Mouse (Mus musculus) cerebellum, adult 11 months (tissue): Measurements from ENCODE around the gene Nhej1.
A peak's percentile ranks its signal among the peaks of the same experiment; 100 is the strongest.

Experiments
- DNase-seq: peaks from one replicate; pipeline ENCODE4 v3.0.0; 2022

The Nhej1 gene

DNA sequence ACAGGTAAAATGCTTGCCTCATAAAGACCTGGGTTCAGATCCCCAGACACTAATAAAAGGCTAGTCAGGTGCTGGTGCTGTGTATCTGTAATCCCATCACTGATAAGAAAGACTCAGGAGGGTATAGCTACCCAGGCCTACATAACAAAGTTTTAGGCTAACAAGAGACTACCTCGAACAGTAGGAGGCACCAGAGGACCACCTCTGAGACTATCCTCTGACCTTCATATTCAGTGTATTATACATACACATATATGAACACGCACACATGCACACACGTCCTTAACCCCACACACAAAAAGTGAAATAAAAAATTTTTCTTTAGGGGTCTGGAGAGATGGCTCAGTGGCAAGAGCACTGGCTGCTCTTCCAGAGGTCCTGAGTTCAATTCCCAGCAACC, 2.8 kb downstream of the Nhej1 start:
- no peak for DNase-seq

- DNase-seq, result no peak
These were observed 72.9 kb downstream of the Nhej1 start for GRCm38 (mm10) chr1:75052091-75052490.

- DNase-seq, result no peak
These were observed 73.6 kb downstream of the Nhej1 start for GRCm38 (mm10) chr1:75051428-75051827.

GRCm38 (mm10) chr1:75048571-75048970, 76.4 kb downstream of the Nhej1 start:
- DNase-seq, result no peak

GRCm38 (mm10) chr1:75048041-75048440, 77.0 kb downstream of the Nhej1 start:
- DNase-seq, result no peak

- no peak for DNase-seq
These were observed 84.6 kb downstream of the Nhej1 start for GRCm38 (mm10) chr1:75040429-75040828.

- no peak for DNase-seq
These were observed 93.0 kb downstream of the Nhej1 start for GRCm38 (mm10) chr1:75032041-75032440.

- DNase-seq, result no peak
These were observed 97.8 kb downstream of the Nhej1 start for GRCm38 (mm10) chr1:75027061-75027779.

DNA sequence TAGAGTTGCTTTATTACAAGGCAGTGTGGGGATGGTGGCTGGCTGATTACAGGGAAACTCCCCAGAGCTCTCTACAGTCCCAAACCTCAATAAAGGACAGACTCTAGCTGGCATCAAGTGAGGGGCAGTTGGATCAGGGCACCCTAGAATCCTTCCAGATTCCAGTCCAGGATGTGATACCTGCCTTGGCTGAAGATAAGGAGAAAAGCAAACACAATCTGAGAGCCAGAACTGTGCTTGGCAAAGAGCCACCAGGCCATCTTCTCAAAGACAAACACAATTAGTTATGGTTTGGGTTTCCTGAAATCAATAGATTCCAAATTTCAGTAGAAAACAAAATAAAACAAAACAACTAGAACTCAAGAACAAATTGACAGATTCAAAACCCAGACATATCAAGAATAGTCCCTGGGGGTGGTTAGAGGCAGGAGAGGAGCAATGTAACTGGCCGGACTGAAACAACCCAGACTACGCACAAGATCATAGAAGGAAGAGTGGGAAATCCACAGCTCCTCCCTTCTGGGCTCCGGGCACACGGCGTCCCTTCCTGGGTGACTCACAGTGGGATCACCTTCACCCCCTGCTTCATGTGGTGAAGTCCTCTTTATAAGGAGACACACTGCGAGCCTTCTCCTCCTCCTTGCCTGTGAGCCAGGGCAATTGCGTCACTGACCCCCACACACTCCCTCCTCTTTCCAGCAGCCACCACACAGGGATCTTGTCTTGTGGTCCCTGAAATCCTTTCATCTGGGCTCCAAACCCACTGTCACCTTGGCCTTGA, 100.4 kb downstream of the Nhej1 start:
- DNase-seq, result no peak

DNA sequence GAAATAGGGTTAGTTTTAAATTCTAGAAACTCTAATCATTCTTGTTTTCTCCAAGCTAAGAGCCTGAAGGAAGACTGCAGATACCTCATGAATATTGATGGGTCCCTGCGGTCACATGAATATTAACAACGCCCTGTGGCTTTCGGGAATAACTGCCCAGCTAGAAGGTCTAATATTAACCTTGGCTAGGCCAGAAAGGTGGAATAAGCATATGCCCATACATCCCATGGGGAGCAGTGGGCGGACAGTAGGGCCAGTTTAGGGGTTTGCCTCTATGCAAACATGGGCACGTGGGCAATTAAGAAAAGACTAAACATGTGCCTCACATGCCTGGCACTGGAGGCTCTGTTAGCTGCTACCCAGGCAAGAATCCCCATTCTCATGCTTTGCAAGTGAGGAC, 102.8 kb downstream of the Nhej1 start:
- DNase-seq, result no peak

GRCm38 (mm10) chr1:75016846-75017245, 108.2 kb downstream of the Nhej1 start:
- DNase-seq, result peak; percentile 65

- no peak for DNase-seq
These were observed 109.3 kb downstream of the Nhej1 start for GRCm38 (mm10) chr1:75015551-75016265.

DNA sequence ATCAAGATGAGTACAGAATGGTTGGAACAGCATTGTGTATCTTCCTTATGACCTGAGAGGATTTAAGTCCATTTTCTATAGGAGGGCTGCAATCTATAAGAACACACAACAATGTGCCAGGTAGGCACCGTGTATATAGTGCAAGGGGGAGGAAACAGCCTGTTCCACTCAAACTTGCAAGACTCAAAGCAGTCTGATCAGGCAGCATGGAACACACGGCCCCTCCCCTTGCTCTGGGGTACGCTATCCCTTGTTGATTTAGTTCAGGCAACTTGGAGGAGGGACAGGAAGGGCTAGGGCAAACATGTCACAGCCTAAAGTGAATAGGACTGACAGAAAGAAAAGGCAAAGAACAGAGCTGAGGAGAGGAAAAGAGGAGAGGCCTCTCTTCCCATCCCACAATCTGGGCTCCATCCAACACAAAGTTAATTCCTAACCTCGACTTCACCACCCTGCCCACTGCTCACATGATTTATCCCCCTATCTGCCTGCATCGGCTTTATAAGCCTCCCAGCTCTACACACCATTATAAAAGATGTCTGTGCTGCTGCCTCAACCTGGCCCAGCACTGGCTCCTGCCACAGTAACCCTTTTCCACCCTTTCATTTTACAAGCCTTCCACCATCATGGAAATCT, 110.7 kb downstream of the Nhej1 start:
- DNase-seq, result no peak

- no peak for DNase-seq
These were observed 114.2 kb downstream of the Nhej1 start for GRCm38 (mm10) chr1:75010817-75011216.

DNA sequence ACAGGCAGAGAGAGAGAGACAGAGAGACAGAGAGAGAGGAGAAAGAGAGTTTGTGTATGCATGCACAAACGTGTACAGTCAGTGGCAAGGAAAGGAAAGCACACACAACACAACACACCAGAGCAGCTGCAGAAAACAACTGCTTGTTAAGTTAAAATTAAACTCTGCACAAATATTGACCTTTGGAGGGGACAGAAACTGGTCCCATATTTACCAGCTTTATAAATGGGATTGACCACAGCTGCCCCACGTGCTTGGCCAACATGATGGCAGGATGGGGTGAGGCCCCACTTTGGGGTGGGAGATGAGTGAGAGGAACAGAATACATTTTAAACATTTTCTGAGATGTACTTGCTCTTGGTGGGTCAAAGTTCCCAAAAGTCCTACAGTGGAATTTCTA, 114.8 kb downstream of the Nhej1 start:
- DNase-seq, result no peak

GRCm38 (mm10) chr1:75006016-75006415, 119.0 kb downstream of the Nhej1 start:
- DNase-seq, result no peak

GRCm38 (mm10) chr1:75001183-75001582, 123.8 kb downstream of the Nhej1 start:
- DNase-seq, result no peak

GRCm38 (mm10) chr1:75000496-75000895, 124.5 kb downstream of the Nhej1 start:
- DNase-seq, result peak; percentile 13

DNA sequence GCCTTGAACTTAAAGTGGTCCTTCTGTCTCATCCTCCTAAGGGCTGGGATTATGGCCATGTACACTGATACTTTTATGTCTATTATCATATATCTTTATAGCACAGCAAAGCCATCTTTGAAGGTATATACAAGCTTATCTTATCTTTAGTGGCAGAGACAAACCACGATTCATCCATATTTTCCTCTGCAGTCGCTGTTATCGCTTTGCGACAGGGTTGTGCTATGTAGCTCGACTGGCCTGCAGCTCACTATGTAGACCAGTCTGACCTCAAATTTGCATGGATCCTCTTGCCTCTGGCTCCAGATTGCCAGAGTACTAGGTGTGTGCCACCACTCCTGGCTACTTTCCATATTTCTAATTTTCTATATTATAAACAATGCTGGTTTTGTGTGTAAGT, 125.8 kb downstream of the Nhej1 start:
- no peak for DNase-seq

GRCm38 (mm10) chr1:74997231-74997630, 127.8 kb downstream of the Nhej1 start:
- no peak for DNase-seq

DNA sequence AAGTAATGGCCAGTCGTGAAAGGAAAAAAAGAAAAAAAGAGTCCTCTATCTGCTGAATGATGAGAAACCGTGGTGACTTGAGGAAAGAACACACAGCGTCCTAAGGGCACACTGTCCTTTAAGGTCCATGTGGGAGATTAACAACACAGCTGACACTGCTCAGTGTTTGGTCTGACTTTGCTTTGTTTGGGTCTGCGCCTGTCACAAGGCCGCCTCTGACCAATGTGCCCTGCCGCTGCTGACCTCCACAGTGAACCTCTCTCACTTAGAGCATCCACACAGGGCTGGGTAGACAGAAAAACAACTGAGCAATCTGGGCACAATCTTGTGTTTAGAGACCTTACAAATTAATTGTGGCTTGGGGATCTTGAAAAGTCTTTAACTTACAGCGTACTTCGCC, 148.0 kb downstream of the Nhej1 start:
- DNase-seq, result no peak

GRCm38 (mm10) chr1:74975936-74976335, 149.1 kb downstream of the Nhej1 start:
- no peak for DNase-seq

- no peak for DNase-seq
These were observed 151.4 kb downstream of the Nhej1 start for GRCm38 (mm10) chr1:74973590-74973989.
